Comparison of ENCODE assay signal across 13 mouse cellular contexts in genomic region chr2:33813501-33814240, GRCm38 (mm10).
DNase-seq lines count a peak whose midpoint lies in the region; ATAC-seq lines count a peak whose summit lies in the region.
"Had no signal": no experiment of that assay in that cellular context is flagged by ENCODE, and none has a peak within 500 bp of the region (broad histone marks: within the 10 kb centered on the region; RNA-seq: fewer than 3 reads in every experiment).

No protein-coding gene starts in this region.

- H3K9ac ChIP-seq in midbrain, embryonic 14.5 days (replicated peaks; ENCODE audit: low read length), result no peak overlapping the region
- no peak overlapping the region for H3K9ac ChIP-seq in embryonic facial prominence, embryonic 15.5 days
- H3K9ac ChIP-seq in hindbrain, embryonic 15.5 days, result no peak overlapping the region
- no peak overlapping the region for H3K9ac ChIP-seq in neural tube, embryonic 15.5 days (replicated peaks)
- H3K9ac ChIP-seq: heart, embryonic 13.5 days; liver, embryonic 15.5 days had no signal

- peaks cover 16% of the 10 kb centered on the region for H3K36me3 ChIP-seq in midbrain, embryonic 14.5 days (ENCODE audit: control insufficient read depth, insufficient read depth, low read length)
- peaks cover 19% of the 10 kb centered on the region for H3K36me3 ChIP-seq in midbrain, embryonic 10.5 days
- peaks cover 6% of the 10 kb centered on the region for H3K36me3 ChIP-seq in embryonic facial prominence, embryonic 15.5 days
- H3K36me3 ChIP-seq in hindbrain, embryonic 15.5 days, result no peaks in the 10 kb centered on the region
- peaks cover 9% of the 10 kb centered on the region for H3K36me3 ChIP-seq in neural tube, embryonic 15.5 days
- H3K36me3 ChIP-seq: liver, embryonic 15.5 days had no signal

- H3K27ac ChIP-seq in midbrain, embryonic 14.5 days (replicated peaks; ENCODE audit: low read depth, low read length), result peak overlapping the region; percentile 57; the same call in 1 of the 2 replicates
- H3K27ac ChIP-seq in midbrain, embryonic 10.5 days (replicated peaks), result no peak overlapping the region
- H3K27ac ChIP-seq in embryonic facial prominence, embryonic 15.5 days (replicated peaks), result peak overlapping the region; percentile 69
- H3K27ac ChIP-seq in hindbrain, embryonic 15.5 days (replicated peaks), result peak overlapping the region; percentile 65
- H3K27ac ChIP-seq in neural tube, embryonic 15.5 days (replicated peaks), result peak overlapping the region; percentile 30
- H3K27ac ChIP-seq: heart, embryonic 13.5 days; kidney, postnatal 0 days; liver, embryonic 15.5 days had no signal

- H3K4me1 ChIP-seq in midbrain, embryonic 14.5 days (ENCODE audit: control insufficient read depth, insufficient read depth, low read length), result peaks cover 62% of the 10 kb centered on the region
- peaks cover 42% of the 10 kb centered on the region for H3K4me1 ChIP-seq in midbrain, embryonic 10.5 days
- peaks cover 51% of the 10 kb centered on the region for H3K4me1 ChIP-seq in embryonic facial prominence, embryonic 15.5 days
- H3K4me1 ChIP-seq in hindbrain, embryonic 15.5 days (replicated peaks), result peaks cover 70% of the 10 kb centered on the region
- H3K4me1 ChIP-seq in neural tube, embryonic 15.5 days, result peaks cover 67% of the 10 kb centered on the region
- H3K4me1 ChIP-seq: liver, embryonic 15.5 days had no signal

- intact Hi-C loops in left cerebral cortex, postnatal 10 days (cut with DNase I), result no loop called here

- H3K4me2 ChIP-seq in midbrain, embryonic 14.5 days (ENCODE audit: low read length), result no peak overlapping the region
- no peak overlapping the region for H3K4me2 ChIP-seq in embryonic facial prominence, embryonic 15.5 days (replicated peaks)
- H3K4me2 ChIP-seq in hindbrain, embryonic 15.5 days, result no peak overlapping the region
- no peak overlapping the region for H3K4me2 ChIP-seq in neural tube, embryonic 15.5 days
- H3K4me2 ChIP-seq: heart, embryonic 13.5 days; liver, embryonic 15.5 days had no signal

- DNase-seq in midbrain, embryonic 14.5 days, result no peak
- DNase-seq in midbrain, embryonic 10.5 days (ENCODE audit: low spot score), result no peak
- no peak for DNase-seq in left cerebral cortex, postnatal 10 days (ENCODE audit: extremely low spot score in 1 of 2, low spot score in 2 of 2)
- no peak for DNase-seq in left cerebral cortex, adult 8-10 months (ENCODE audit: low spot score in 2 of 2)
- DNase-seq: cerebellum, adult 11-12 months; gastrocnemius, postnatal 14 days had no signal

- no peak for ATAC-seq in midbrain, embryonic 14.5 days (ENCODE audit: low FRiP score, low TSS enrichment)
- no peak for ATAC-seq in embryonic facial prominence, embryonic 15.5 days (ENCODE audit: insufficient number of reproducible peaks, low FRiP score, low TSS enrichment, low read depth)
- ATAC-seq in hindbrain, embryonic 15.5 days (ENCODE audit: low FRiP score, low read depth), result no peak
- ATAC-seq in neural tube, embryonic 15.5 days (ENCODE audit: low FRiP score), result no peak
- ATAC-seq: CD4-positive, CD25-positive, alpha-beta regulatory T cell, adult 4 months had no signal

- H3K27me3 ChIP-seq in midbrain, embryonic 14.5 days (ENCODE audit: control insufficient read depth, insufficient read depth, low read length), result no peaks in the 10 kb centered on the region
- H3K27me3 ChIP-seq in midbrain, embryonic 10.5 days (ENCODE audit: low read depth, poor library complexity, severe bottlenecking), result no peaks in the 10 kb centered on the region
- no peaks in the 10 kb centered on the region for H3K27me3 ChIP-seq in embryonic facial prominence, embryonic 15.5 days
- no peaks in the 10 kb centered on the region for H3K27me3 ChIP-seq in hindbrain, embryonic 15.5 days
- H3K27me3 ChIP-seq in neural tube, embryonic 15.5 days (replicated peaks), result no peaks in the 10 kb centered on the region
- H3K27me3 ChIP-seq: heart, embryonic 13.5 days; liver, embryonic 15.5 days had no signal

- WGBS in midbrain, embryonic 14.5 days, result 60% methylated on average over 8 of the region's 8 CpGs
- WGBS in midbrain, embryonic 10.5 days, result 60% methylated on average over 8 of the region's 8 CpGs
- WGBS in embryonic facial prominence, embryonic 15.5 days, result 39% methylated on average over 8 of the region's 8 CpGs
- WGBS in hindbrain, embryonic 15.5 days, result 44% methylated on average over 8 of the region's 8 CpGs
- 55% methylated on average over 8 of the region's 8 CpGs for WGBS in neural tube, embryonic 15.5 days

- H3K4me3 ChIP-seq in midbrain, embryonic 14.5 days (replicated peaks; ENCODE audit: low read depth, low read length), result no peak overlapping the region
- H3K4me3 ChIP-seq in midbrain, embryonic 10.5 days, result no peak overlapping the region
- H3K4me3 ChIP-seq in embryonic facial prominence, embryonic 15.5 days (replicated peaks), result no peak overlapping the region
- no peak overlapping the region for H3K4me3 ChIP-seq in hindbrain, embryonic 15.5 days
- no peak overlapping the region for H3K4me3 ChIP-seq in neural tube, embryonic 15.5 days (replicated peaks)
- H3K4me3 ChIP-seq: heart, embryonic 13.5 days; liver, embryonic 15.5 days had no signal

- no peaks in the 10 kb centered on the region for H3K9me3 ChIP-seq in midbrain, embryonic 14.5 days (ENCODE audit: control insufficient read depth, low read length)
- no peaks in the 10 kb centered on the region for H3K9me3 ChIP-seq in midbrain, embryonic 10.5 days (replicated peaks)
- no peaks in the 10 kb centered on the region for H3K9me3 ChIP-seq in embryonic facial prominence, embryonic 15.5 days (replicated peaks)
- H3K9me3 ChIP-seq in hindbrain, embryonic 15.5 days, result no peaks in the 10 kb centered on the region
- H3K9me3 ChIP-seq in neural tube, embryonic 15.5 days (replicated peaks), result no peaks in the 10 kb centered on the region
- H3K9me3 ChIP-seq: heart, embryonic 13.5 days; liver, embryonic 15.5 days had no signal
